Mouse (Mus musculus) cerebellum, adult 11 months (tissue): ENCODE results near the gene Ehd4.

ENCODE experiments used
- DNase-seq: peaks from one replicate; pipeline ENCODE4 v3.0.0; 2022

The Ehd4 gene

DNA sequence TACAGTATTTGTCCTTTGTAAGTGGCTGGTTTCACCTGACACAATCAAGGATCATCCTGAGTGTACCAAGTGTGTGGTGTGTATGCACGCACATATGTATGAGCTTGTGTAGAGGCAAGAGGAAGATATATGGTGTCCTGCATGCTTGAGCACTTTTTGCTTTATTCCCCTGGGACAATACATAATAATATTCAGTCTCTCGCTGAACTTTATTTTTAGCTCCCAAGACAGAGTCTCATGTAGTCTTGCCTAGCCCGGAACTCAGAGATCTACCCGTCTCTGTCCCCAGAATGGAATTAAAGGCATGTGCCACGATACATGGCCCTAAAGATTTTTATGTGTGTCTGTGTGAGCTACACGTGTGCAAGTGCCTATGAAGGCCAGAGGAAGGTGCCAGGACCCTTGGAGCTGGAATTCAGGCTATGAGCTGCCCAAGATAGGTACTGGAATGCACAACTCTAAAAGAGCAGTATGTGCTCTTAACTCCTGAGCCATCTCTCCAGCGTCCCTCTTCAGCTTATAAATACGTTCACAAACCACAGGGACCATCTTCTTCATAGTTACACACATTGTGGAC is 47.9 kb downstream of the Ehd4 start:
- DNase-seq, result no peak

- no peak for DNase-seq
Observed at GRCm38 (mm10) chr2:120105861-120106260, 48.5 kb downstream of the Ehd4 start.

GRCm38 (mm10) chr2:120102881-120103280 is 51.5 kb downstream of the Ehd4 start:
- DNase-seq, result no peak

- DNase-seq, result no peak
Observed at GRCm38 (mm10) chr2:120102450-120102849, 52.0 kb downstream of the Ehd4 start.

DNA sequence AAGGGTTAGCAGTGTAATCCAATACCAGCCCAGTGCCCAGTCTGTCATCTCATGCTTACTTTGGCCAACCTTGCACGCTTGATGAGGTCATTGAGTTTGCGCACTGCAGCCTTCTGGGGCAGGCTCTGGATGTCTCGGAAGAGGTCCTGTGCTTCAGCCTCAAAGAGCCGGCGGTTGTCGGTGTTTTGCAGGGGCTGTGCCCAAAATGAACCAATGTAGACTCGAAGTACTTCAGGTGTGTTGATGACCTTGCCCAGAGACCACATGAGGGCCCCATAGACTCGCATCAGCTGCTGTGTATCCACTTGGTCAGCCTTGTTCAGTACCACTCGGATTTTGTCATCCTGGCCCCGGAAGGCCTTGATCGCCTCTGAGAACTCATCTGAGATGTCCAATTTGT is 52.4 kb downstream of the Ehd4 start:
- DNase-seq, result no peak

- DNase-seq, result no peak
Observed at GRCm38 (mm10) chr2:120099886-120100285, 54.5 kb downstream of the Ehd4 start.

DNA sequence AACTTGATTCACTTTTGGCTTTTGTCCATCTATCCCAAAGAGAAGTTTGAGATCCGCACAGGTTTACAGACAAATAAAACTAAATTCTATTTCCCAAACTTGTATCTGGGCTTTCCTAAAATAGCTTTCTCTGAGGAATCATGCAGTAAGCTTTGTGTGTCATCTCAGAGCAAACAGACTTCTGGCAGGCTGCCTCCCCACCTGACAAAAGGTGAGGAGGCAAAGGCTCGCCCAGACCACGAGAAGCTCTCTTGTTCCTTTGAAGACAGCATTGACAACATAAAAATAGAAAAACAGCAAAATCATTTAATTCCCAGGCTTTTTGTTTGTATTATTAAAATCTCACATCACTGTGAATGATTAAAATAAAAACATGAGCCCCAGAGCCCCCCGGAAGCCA is 55.1 kb downstream of the Ehd4 start:
- no peak for DNase-seq

DNA sequence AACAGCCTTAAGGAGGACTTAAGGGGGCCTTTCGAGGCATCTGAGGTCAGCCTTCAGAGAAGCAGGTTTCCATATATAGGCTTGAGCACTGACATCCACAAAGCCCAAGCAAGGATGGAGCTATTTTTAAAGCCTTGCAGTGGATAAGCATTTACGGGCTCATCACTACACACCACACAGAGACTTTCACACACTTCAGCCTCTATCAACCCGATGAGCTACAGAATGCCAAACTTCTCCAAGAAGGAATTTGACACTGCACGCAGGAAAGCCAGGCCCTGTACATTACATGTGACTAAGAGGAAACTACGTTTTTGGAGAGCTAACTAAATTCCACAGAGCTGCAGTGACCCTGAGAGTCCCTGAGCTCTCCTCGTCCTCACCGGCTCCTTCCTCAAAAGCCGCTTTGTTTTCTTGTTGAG is 55.6 kb downstream of the Ehd4 start:
- no peak for DNase-seq

- no peak for DNase-seq
Observed at GRCm38 (mm10) chr2:120097868-120098267, 56.5 kb downstream of the Ehd4 start.

- DNase-seq, result no peak
Observed at GRCm38 (mm10) chr2:120096711-120097110, 57.7 kb downstream of the Ehd4 start.

DNA sequence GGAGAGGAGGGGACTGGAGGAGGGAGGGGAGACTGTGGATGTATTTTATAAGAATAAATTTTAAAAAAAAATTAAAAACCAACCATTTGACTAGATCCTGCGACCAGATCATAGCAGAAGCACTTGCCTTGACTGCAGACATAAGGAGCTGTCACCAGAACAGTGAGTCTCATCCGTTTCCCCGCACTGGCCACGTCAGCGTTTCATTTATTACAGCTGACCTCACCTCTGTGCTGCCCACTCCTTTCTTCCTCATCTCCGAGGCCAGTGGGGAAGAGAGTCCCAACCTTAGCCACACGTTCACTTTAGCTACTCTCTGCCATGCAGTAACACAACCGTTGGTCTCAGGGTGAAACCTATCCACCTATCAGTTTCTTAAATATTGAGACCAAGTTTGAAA is 58.2 kb downstream of the Ehd4 start:
- no peak for DNase-seq

DNA sequence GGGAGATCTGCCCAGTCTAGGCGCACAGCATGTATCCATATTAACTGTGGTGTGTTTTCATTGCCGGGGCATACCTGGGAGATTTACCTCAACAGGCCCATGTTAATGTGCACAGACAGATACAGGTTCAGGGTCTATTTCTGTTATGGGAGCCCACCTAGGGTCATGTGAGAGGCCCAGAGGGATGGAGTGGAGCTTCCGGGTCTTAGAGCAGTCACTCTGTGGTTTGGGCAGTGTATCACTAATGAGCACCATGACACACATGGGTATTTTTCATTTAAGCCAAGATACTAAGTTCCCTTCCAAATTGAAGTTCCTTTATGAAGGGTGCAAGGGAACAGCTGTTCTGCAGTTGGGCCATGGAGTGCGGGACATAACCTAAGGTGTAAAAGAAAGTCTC is 59.2 kb downstream of the Ehd4 start:
- no peak for DNase-seq

- peak; percentile 10 for DNase-seq
Observed at GRCm38 (mm10) chr2:120093671-120094430, 60.6 kb downstream of the Ehd4 start.

DNA sequence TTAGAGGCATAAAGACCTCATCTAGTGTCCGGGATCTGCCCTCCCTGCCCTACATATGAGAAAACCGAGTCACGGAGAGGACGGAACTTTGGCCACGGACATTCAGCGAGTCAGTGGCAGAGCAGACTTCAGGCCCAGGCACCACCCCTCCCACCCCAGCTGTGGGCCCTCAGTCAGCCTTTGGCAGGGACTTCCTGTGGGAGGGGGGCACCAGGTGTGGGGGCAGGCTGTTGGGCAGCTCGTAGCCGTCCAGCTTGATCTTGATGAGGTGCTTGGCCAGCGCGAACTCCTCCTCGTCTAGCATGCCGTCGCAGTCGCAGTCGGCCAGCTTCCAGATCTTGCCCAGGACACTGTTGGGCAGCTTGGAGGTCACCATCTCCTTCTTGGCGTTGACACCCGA is 63.4 kb downstream of the Ehd4 start:
- DNase-seq, result no peak

DNA sequence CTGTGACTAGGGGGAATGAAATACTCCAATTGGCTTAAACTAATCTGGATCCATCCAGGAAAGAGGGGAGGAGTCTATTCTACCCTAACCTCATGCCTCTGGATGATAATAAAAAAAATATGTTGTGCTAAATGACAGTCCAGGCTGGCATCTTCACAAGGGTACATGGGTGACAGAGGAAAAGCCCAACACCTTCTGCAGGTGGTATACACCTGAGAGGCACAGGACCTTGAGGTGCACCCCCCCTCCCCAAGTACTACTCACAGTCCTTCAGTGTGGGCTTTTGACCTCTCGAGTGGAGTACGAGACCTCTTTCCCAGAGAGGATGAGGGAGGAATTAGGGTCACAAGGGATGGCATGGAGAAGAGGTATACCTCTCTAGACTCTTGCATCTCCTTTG is 66.5 kb downstream of the Ehd4 start:
- no peak for DNase-seq

GRCm38 (mm10) chr2:120087391-120087790 is 67.0 kb downstream of the Ehd4 start:
- DNase-seq, result no peak

- DNase-seq, result no peak
Observed at GRCm38 (mm10) chr2:120086038-120086437, 68.4 kb downstream of the Ehd4 start.

- DNase-seq, result no peak
Observed at GRCm38 (mm10) chr2:120084593-120085361, 69.6 kb downstream of the Ehd4 start.

- DNase-seq, result no peak
Observed at GRCm38 (mm10) chr2:120082416-120082815, 72.0 kb downstream of the Ehd4 start.

DNA sequence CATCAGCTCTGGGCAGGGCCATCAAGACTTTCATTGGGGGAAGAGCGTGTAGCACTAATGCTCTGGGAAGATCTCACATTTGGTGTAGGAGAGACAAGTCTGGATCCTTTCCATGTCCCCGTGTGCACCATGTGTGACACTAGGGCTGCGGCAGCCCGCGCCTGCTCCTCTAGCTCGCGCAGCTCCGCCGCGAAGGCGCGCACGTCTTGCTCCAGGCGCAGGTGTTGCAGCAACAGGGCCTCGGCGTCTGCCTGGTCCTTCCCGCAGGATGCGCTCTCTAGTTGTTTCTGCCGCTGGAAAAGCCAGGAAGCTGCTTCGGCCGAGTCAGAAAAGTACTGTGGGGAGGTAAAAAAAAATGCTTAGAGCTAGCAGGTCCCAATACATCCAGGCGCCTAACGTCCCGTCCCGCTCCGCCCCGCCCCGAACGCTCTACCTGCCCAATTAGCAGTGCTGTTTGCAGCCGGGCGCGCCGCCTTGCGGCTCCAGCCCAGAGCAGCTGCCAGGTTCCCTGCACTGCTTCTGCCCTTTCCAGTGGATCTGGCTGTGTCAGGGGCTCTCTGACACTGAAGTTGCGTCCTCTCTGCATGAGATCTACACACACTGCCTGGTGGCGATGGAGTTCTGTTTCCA is 78.2 kb downstream of the Ehd4 start:
- peak; percentile 55 for DNase-seq

GRCm38 (mm10) chr2:120074096-120074495 is 80.3 kb downstream of the Ehd4 start:
- DNase-seq, result no peak

DNA sequence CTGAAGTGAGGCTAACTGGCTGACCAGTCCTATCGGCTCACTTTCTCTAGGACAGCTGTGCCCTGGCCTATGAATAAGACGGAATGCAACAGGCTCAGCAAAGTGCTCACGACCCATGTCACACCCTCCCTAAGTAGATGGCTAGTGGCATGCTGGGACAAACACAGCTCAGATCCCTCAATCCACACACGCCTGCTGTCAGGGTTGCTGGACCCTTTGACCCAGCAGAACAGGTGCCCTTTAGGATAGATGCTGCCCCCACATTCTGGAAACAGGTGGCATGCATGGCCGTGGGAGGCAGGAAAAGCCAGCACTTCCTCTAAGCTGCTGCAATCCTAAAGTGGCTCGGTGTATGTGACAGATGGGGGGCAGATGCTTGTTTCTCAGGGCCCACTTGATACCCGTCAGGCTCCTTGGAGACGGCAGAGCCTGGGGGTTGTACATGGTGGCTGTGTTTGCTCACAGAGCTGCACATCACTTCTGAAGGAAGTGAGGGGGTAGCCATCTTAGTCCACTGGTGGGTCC is 84.9 kb downstream of the Ehd4 start:
- DNase-seq, result no peak
